Mouse (Mus musculus) c-Kit-positive CD71-positive TER-119-positive erythroid progenitor cells, embryonic 14.5 days (primary cell): ENCODE data around the gene Mta1.
A peak's percentile ranks its signal among the peaks of the same experiment; 100 is the strongest.

Experiments used
- DNase-seq: peaks from one replicate; pipeline ENCODE4 v3.0.0-alpha.2; 2013; ENCODE audit warnings: low spot score

Mta1 gene

DNA sequence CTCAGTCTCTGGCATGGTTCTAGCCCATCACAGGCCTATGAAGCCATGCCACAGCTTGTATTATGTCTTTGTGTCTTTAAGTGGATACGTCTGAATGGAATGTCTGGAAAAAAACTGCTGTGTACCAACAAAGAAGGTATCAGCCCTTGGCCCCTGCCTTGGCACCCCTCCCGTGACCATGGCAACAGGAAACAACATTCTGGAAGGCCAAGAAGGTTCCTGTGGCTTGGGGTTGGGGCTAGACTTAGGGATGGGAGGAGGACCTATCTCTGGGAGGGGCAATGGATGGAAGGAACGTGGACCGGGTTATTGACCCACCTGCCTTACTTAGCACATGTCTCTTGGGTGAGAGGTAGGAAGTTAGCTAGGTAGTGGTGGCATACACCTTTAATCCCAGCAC lies 51.3 kb downstream of the Mta1 start:
- DNase-seq = no peak

DNA sequence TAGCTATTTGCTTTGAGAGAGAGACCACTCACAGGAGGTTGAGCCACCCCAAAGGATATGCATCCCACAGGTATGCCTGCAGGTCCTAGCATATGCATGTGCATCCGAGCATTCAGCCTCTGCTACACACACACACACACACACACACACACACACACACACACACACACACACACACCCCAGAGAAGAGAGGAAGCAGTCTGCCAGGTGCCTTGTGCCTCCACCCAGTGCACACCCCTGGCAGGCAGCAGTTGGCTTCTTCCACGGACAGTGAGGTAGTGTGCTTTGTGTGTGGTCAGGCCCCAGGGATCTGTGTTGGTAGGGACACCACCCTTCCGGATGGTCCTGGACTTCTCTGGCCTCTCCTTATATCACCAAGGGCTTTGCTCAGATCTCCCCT lies 51.8 kb downstream of the Mta1 start:
- no peak for DNase-seq

DNA sequence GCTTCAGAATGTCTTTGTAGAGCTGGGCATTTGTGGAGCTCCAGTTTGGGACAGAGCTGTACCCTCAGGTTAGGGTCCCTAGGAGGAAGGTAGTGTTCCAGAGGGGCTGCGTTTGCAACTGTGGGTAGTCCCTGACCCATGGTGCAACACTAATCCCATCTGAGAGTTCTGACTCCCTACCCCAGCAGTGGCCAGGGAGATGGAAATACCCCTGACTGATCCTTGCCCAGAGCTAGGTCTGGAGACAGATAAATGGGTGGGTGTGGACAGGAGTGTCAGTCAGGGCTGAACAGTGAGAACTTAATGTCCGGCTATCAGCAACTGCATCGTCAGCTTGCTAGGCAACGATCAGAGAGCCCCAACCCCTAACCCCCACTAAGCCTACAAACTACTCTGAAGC lies 52.5 kb downstream of the Mta1 start:
- no peak for DNase-seq

DNA sequence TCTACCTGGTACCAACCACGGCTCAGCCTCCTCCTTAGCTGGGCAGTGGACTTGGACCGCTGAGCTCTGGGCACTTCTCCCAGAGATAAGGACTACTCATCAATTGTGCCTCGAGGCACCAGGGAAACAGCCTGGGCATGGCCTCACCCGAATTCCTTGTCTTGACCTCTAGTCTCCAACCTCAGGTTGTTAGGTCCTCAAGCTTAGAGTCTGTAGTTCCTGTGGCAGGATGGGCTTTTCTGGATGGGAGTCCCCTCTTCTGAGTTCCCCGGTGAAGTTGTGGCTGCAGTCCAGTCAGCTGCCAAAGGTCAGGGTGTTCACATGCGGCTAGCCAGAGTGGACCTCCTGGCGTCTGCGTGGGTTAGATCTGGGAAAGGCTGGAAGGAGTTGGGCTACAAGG lies 53.0 kb downstream of the Mta1 start:
- DNase-seq = no peak

DNA sequence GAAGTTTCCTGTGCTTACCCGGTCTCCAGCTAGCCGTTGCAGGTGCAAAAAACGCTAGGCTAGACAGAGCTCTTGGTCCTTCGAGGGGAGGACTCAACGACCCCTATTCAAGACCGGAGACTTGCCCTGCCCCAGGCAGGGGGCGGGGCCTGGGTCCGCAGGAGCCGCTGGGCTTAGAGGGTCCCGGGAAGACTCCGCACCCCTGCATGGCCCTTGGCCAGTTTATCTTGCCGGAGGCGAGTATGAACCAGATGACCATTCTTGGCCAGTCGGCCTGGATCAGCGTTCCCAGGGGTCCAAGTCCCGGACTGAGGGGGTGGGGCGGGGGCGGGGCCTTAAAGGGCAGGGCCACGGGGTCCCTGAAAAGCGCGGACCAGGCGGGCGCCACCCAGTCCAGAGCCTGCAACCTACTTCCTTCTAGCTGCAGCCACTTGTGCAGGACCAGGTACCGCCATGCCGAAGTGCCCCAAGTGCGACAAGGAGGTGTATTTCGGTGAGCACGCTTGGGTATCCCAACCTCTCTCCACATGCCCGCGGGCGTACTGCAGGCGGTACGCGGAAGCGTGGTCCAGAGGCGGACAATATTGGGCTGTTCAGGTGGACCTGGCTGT lies 53.7 kb downstream of the Mta1 start:
- no peak for DNase-seq

DNA sequence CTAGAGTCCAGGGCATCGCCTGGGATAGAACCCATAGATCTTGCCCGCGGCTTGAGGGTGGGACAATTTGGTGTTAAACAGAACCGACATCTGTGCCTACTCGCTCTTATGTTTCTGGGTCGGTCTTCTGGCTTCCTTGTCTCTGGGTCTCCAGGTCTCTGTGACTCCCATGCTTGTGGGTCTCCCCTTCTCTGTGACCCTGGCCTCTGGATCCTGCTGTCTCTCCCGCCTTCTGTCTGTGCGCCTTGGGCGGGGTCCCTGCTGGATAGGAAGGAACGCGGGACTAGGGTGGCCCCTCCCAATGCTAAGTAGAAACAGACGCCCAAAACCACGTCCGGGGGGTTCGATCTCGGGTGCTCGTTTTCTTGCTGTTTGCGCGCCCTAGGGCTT lies 54.2 kb downstream of the Mta1 start:
- no peak for DNase-seq

DNA sequence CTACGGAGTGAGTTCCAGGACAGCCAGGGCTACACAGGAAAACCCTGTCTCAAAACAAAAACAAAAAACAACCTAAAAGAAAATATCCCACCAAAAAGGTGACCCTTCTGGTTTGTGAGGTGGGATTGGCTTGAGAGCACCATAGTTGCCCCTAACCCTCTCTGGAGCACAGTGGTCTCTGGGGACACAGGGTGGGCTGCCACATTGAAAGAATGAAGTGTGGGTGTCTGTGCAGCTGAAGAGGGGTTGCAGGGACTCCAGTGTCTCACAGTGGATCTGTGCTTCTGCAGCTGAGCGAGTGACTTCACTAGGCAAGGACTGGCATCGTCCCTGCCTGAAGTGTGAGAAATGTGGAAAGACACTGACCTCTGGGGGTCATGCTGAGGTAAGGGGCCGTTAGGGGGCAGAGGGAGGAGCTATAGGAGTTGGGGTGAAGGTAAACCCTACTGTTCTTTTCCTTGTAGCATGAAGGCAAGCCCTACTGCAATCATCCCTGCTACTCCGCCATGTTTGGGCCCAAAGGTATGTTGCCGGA lies 55.0 kb downstream of the Mta1 start:
- no peak for DNase-seq

DNA sequence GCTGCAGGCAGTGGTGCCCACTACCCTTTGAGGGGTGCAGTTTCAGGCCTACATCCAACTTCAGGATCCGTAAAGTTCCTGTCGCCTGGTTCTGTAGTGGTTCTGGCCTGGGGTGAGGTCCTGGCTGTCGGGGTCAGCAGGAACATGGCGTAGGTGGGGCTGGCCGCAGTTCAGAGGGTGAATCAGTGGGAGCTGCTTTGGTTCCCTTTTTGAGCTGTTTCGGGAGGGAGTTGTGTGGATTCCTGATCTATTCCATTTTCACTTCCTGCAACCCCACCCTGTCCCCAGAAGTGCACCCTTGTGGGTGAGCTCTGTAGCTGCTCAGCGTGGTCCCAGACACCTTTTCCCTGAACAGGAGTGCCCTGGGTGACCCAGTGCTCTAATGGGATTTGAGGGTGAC lies 55.9 kb downstream of the Mta1 start:
- no peak for DNase-seq

DNA sequence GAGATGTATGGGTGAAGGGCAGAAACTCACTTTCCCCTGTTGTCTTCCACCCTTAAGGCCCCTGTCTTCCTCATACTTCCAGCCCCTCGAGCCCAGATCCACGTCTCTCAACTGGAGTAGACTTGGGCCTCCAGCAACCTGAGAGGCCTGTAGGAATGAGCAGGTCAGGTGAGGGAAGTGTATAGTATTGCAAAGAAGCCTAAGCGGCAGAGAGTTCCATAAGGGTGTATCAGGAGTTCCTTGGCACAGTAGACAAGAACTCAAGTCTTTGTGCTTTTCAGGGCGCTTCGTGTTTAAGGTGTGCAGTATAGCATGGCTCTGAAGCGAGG lies 56.6 kb downstream of the Mta1 start:
- DNase-seq = no peak

DNA sequence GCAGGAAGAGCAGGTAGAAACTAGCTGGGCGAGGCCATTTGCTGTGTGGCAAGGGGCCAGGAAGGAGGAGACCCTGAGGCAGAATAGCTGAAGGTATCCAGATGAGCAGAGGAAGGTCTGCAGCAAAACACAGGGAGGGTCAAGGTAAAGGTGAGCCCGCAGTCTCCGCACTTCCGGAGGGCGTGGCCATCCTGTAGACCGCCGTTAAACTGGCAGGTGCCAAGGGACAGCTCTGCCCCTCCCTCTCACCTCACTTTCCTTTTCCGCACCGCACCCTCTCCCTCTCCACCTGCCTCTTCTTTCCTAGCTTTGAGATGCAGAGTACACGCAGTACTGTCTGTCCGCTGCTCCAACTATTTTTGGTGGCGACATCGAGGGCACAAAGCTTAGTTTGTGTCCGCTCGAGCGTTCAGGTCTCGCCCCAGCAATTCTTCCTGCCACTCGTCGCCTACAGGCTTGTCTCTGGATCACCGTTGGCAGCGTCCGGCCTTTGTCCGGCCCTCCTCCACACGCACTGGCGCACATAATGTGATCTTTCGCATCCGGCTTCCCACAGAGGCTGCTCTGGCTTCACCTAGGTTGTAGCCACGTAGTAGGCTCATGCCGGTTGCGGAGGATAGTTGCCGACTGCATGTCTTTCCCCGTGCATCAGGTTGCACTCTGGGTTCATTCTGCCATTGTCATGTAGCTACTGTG lies 57.1 kb downstream of the Mta1 start:
- DNase-seq = no peak

DNA sequence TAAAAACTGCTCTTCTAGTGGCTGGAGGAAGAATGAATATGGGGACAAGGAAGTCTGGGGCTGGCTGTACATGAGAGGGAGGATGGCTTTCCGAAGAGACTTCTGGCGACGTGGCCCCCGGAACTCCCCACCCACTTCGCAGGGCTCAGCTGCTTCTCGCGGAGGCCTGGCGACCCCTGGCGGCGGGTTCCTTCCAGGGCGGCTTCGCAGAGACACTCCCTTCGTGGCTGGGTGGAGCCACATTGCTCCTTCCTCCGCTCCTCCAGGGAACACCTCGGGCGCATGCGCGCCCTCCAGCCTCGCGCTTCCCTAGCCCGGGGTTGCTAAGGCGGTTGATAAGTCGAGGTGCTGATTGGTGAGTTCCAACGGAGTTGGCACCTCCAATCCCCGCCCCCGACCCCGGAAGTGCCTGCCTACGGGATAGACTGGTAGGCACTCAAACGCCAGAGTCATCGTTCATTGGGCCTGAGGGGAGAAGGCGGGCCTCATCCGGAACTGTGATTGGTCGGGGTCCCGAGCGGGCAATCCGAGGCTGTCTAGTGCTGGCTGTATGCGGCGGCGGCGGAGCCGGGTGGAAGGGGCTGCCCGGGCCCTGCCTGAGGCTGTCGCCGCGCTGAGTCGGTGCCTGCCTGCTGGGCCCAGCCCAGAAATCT lies 57.9 kb downstream of the Mta1 start, which contains the start of gene Tedc1:
Tedc1 (plus strand) TSS at position 535 of the 653 bp plus-strand sequence.
- DNase-seq = peak; percentile 99

DNA sequence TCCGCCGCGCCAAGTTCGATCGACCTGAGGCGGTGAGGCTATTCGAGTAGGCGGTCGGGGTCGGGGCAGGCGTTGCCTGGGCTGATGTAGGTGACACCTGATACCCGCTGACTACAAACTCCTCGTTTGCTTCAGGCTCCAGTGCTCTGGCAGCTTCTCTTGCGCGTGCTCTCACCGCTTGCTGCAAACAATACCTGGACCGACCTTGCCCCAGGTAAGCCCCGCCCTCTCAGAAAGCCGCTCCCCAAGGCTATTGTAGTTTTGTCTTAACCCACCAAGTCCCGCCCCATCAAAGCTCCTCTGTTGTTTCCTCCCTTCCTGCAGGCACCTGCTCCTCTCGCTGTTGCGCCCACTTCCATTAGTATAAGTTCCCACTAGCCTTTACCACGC lies 58.5 kb downstream of the Mta1 start:
- DNase-seq = no peak

DNA sequence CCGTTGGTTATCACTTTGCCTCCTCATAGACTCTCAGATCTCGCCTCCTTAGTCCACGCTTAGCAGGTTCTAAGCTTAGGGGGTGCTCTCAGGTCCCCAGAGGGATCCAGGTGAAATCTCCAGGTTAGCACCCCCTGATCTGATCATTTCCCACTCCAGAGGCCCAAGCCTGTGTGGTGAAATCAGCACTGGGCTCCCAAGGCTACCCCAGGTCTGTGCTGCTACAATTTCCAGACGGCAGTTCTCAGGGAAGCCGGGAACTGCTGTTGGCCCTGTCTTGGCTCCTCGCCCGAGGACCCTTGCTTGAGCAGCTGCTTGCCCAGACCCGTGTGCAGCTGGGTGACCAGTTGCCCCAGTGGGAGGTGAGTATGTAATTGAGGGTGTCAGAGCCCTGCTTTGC lies 58.9 kb downstream of the Mta1 start:
- no peak for DNase-seq

DNA sequence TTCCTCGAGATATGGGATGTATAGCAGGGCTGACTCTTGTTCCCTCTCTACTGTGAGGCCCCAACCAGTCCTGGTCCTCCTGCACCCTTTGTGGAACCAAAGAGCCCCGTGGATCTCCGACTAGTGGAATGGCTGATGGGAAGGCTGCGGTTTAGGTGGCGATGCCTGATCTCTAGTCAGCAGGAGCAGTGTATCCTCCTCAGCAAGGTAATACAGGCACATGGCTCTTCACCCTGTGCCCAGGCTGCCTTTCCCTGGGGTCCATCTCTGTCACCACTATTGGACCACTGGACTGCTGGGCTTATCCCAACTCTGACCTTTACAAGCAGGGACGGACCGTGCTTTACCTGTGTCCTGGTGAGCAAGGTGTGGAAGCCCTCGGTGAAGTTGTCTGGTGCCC lies 59.4 kb downstream of the Mta1 start:
- no peak for DNase-seq

DNA sequence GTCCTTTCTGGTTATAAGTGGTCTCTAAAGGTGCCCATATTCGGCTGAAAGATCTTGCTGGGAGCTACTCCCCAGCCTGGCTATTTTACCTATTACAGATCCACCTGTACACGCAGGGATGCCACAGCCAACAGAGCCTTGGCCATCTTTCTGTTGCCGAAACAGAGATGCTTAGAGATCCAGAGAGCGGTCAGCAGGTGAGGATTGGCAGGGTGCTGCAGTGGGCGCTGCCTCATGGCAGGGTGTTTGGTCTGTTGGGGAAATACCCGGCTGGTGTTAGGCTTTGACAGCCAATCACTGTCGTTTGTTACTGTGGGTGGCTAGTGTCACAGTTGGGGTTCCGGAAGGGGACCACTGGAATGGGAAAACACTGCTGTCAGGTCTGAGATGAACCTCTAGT lies 59.9 kb downstream of the Mta1 start:
- DNase-seq = no peak

DNA sequence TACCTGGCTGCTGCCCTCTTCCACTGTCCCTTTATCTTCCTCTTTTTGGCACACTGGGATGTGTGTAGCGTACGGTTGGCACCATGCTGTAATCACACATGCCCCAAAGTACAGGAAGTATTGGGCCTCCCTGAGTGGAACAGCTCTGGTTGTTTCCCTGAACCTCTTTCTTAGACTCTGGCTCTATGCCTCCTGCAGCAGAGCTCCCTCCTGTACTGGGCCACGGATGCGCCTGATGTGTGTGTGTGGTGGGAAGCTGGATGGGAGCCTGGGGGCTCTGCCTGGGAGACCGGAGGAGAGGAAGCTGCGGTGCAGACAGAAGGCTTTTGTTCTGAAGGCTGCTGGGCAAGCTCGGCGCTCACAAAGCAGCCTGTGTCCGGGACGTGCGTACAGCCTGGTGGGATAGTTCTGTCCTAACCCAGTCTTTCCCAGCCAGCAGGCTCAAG lies 65.5 kb downstream of the Mta1 start:
- no peak for DNase-seq

DNA sequence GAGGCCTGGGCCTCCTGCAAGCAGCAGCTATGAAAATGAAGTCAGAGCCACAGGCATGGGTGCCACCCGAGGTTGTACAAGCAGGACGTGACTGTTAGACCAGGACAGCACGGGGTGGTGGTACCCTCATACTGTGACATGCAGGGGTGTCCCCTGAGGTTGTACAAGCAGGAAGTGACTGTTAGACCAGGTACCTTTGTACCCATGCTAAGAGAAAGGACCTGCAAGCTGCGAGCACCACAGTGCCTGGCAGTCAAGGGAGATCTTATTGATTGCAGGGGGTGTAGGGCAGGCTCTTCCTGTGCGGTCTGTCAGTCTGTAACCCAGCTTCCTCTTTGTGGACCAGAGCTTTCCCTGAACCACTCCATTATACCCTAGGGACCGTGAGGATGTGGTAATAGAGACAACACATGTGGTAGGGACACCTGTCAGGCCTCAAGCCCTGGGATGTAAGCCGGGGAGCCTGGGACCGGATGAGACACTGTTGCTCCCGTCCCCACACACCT lies 70.0 kb downstream of the Mta1 start:
- DNase-seq = no peak

DNA sequence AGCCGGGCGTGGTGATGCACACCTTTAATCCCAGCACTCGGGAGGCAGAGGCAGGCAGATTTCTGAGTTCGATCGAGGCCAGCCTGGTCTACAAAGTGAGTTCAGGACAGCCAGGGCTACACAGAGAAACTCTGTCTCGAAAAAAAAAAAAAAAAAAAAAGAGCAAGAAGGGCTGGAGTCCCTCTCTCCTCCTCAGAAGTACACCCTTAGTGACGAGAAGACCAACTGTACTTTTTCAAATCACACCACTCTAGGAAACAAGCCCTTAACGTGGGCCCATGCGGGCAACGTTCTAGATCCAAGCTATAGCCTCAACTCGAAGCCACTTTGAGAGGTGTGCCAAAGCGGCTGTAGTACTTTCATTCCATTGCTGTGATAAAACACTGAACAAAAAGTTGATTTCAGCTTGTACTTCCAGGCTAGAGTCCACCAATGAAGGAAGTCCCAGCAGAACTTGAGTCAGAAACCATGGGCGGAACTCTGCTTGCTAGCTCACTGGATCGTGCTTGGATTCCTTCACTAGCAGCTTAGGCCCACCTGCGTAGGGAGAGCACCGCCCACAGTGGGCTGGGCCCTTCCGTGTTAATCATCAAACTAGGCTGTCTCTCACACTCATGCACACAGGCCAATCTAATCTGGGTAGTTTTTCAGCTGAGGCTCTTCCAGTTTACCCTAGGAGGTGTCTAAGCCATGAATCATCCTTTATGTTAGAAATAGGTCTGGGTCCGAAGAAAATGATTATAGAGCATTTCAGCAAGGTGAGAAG lies 79.1 kb downstream of the Mta1 start:
- no peak for DNase-seq

DNA sequence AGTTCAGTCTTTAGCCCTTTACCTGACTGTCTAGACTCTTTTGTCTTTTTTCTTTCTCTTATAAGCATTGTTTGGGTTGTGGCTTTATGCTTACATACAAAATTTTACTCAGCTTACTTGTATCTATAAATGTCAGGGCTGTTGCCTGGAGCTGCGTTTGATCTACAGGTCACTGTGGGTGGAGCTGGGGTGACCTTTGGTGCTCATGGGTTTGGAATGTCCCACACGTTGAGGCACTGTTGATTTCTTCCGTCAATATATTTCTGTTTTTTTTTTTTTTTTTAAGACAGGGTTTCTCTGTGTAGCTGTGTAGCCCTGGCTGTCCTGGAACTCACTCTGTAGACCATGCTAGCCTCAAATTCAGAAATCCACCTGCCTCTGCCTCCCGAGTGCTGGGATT lies 82.9 kb downstream of the Mta1 start:
- no peak for DNase-seq

DNA sequence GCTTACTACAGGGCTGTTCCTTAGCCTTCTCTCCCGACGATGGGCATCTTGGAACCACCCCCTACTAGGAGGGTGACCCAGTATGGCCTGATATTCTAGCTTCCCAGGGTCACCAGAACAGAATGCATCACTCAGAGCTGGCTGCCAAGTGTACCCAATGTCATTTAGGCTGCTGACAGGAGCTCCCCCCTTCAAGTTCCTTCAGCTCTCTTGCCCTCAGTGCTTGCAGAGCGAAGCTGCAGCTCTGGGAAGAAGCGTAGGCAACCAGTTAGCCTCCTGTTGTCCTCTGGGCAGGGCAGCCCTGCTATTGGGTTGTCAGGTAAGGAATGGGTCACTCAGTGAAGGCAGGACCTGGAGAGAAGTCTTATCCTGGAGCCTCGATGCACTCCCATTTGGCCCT lies 86.9 kb downstream of the Mta1 start:
- no peak for DNase-seq

DNA sequence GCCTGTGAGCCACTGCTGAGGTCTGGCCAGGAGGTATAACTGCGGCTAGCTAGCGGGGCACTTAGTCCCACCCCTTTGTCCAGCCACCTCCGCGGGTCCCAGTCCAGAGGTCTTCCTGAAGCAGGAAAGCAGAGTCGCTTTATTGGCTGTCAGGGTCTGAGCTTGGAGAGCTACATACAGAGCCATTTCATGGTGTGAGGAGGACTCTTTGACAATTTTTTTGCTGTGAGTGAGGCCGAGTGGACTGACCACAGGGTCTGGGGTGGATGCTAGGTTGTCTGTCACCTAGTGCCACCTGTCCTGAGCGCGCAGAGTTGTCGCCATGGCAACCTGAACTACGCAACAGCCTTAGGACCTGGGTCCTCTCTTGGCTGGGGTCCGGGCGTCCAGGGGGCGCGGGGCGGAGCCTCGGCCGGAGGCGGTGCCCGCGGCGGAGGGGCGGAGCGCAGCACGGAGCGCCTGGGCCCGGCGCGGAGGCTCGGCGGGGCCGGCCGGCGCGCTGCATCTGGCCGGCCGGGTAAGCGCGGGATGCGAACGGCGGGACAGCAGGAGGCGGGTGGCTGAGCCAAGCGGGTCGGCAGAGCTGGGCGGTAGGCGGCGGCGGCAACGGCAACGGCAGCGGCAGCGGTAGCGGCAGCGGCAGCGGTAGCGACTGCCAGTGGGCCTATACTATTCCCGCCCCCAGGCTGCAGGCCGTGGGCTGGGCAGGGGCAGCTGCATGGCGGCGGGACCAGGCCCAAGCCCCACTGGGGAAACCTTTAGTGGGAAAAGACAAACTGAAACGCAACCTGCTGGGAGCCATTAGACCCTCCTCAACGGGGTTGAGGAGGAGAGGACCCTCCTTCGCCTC lies 87.6 kb downstream of the Mta1 start, which contains the start of gene Tmem121:
Tmem121 (plus strand) TSS at position 489 of the 850 bp plus-strand sequence.
- DNase-seq = no peak
